20 mouse cellular contexts compared by ENCODE assay signal in genomic region chr17:60761100-60761499, GRCm38 (mm10).
A peak's percentile ranks its signal among the peaks of the same experiment; 100 is the strongest.
DNase-seq lines count a peak whose midpoint lies in the region; ATAC-seq lines count a peak whose summit lies in the region.
"Had no signal": no experiment of that assay in that cellular context is flagged by ENCODE, and none has a peak within 500 bp of the region (broad histone marks: within the 10 kb centered on the region; RNA-seq: fewer than 3 reads in every experiment).

No protein-coding gene starts in this region.

- DNase-seq in layer of hippocampus, postnatal 14 days (ENCODE audit: low spot score in 2 of 2) = peak; percentile 2 to 42
- DNase-seq in layer of hippocampus, adult 11-12 months (ENCODE audit: low spot score) = no peak
- peak; percentile 15 for DNase-seq in right cerebral cortex, postnatal 4 days
- no peak for DNase-seq in right cerebral cortex, adult 18-20 months
- DNase-seq in urinary bladder, postnatal 14 days (ENCODE audit: low spot score) = no peak
- DNase-seq in heart, postnatal 10 days = no peak
- DNase-seq: adrenal gland, postnatal 14 days; cerebellum, adult 11-12 months; cerebellum, postnatal 14 days; gastrocnemius, adult 2 months; kidney, adult 9 months; kidney, postnatal 14 days; lung, postnatal 4 days had no signal

- no peaks in the 10 kb centered on the region for H3K9me3 ChIP-seq in forebrain, embryonic 13.5 days (replicated peaks)
- no peaks in the 10 kb centered on the region for H3K9me3 ChIP-seq in forebrain, embryonic 12.5 days
- H3K9me3 ChIP-seq: embryonic facial prominence, embryonic 12.5 days; heart, embryonic 15.5 days; neural tube, embryonic 12.5 days had no signal

- intact Hi-C loops in heart, postnatal 10 days (cut with DNase I) = no loop called here

- no peak overlapping the region for H3K4me2 ChIP-seq in forebrain, embryonic 13.5 days
- no peak overlapping the region for H3K4me2 ChIP-seq in forebrain, embryonic 12.5 days
- H3K4me2 ChIP-seq: embryonic facial prominence, embryonic 12.5 days; heart, embryonic 15.5 days; neural tube, embryonic 12.5 days had no signal

- H3K27ac ChIP-seq in forebrain, embryonic 13.5 days = no peak overlapping the region
- no peak overlapping the region for H3K27ac ChIP-seq in forebrain, embryonic 12.5 days
- H3K27ac ChIP-seq: embryonic facial prominence, embryonic 12.5 days; gastrocnemius, adult 2 months; heart, embryonic 15.5 days; neural tube, embryonic 12.5 days had no signal

- H3K36me3 ChIP-seq in forebrain, embryonic 13.5 days (ENCODE audit: poor library complexity, severe bottlenecking) = no peaks in the 10 kb centered on the region
- no peaks in the 10 kb centered on the region for H3K36me3 ChIP-seq in forebrain, embryonic 12.5 days (replicated peaks)
- H3K36me3 ChIP-seq: embryonic facial prominence, embryonic 12.5 days; heart, embryonic 15.5 days; neural tube, embryonic 12.5 days had no signal

- H3K9ac ChIP-seq in forebrain, embryonic 13.5 days = no peak overlapping the region
- H3K9ac ChIP-seq in forebrain, embryonic 12.5 days = no peak overlapping the region
- H3K9ac ChIP-seq: embryonic facial prominence, embryonic 12.5 days; heart, embryonic 15.5 days; neural tube, embryonic 12.5 days had no signal

- no peaks in the 10 kb centered on the region for H3K4me1 ChIP-seq in forebrain, embryonic 13.5 days
- H3K4me1 ChIP-seq in forebrain, embryonic 12.5 days = no peaks in the 10 kb centered on the region
- H3K4me1 ChIP-seq: embryonic facial prominence, embryonic 12.5 days; heart, embryonic 15.5 days; neural tube, embryonic 12.5 days had no signal

- H3K27me3 ChIP-seq in forebrain, embryonic 13.5 days = no peaks in the 10 kb centered on the region
- H3K27me3 ChIP-seq in forebrain, embryonic 12.5 days = no peaks in the 10 kb centered on the region
- H3K27me3 ChIP-seq: embryonic facial prominence, embryonic 12.5 days; heart, embryonic 15.5 days; neural tube, embryonic 12.5 days had no signal

- no peak overlapping the region for H3K4me3 ChIP-seq in forebrain, embryonic 13.5 days
- no peak overlapping the region for H3K4me3 ChIP-seq in forebrain, embryonic 12.5 days (replicated peaks)
- H3K4me3 ChIP-seq: embryonic facial prominence, embryonic 12.5 days; gastrocnemius, adult 2 months; heart, embryonic 15.5 days; neural tube, embryonic 12.5 days had no signal

- ATAC-seq in forebrain, embryonic 13.5 days = peak; percentile 88
- no peak for ATAC-seq in forebrain, embryonic 12.5 days (ENCODE audit: low FRiP score)
- ATAC-seq: hindbrain, embryonic 16.5 days; intestine, embryonic 16.5 days had no signal

Comparison
In these comparisons a context has a peak if more than half of its experiments do, and no peak if none do; other contexts are left out.
1. DNase-seq: peak in layer of hippocampus, postnatal 14 days (2 of 2) and right cerebral cortex, postnatal 4 days (single experiment); none in layer of hippocampus, adult 11-12 months (single experiment), right cerebral cortex, adult 18-20 months (single experiment), urinary bladder, postnatal 14 days (single experiment) and heart, postnatal 10 days (0 of 2).